Mouse (Mus musculus) forebrain, embryonic 13.5 days (tissue): ENCODE results near the gene Coro2b. TPM values are rescaled to one million over a fixed set of nuclear protein-coding genes. Genes with fewer than 3 reads are reported as not detected.

ENCODE experiments used
- ATAC-seq: fragments of 200-750 bp; cut with Nextera tagmentation; 2 replicates; pipeline ENCODE4 v1.8.0; 2017
- H3K27ac ChIP-seq: fragments of 300-500 bp; sonication (generic); 2 replicates; pipeline ENCODE4 v1.5.1; 2015; ENCODE audit warnings: inconsistent platforms, mild to moderate bottlenecking, moderate library complexity
- H3K27me3 ChIP-seq: fragments of 300-500 bp; sonication (generic); 2 replicates; pipeline ENCODE4 v1.6.1; 2015; ENCODE audit warnings: mild to moderate bottlenecking, inconsistent platforms
- H3K36me3 ChIP-seq: fragments of 300-500 bp; sonication (generic); 2 replicates; pipeline ENCODE4 v1.6.1; 2015; ENCODE audit warnings: mild to moderate bottlenecking, inconsistent platforms; ENCODE audit not compliant: poor library complexity, severe bottlenecking
- H3K4me1 ChIP-seq: fragments of 300-500 bp; sonication (generic); 2 replicates; pipeline ENCODE4 v1.6.1; 2015; ENCODE audit warnings: inconsistent platforms
- H3K4me2 ChIP-seq: fragments of 300-500 bp; sonication (generic); 2 replicates; pipeline ENCODE4 v1.6.1; 2015; ENCODE audit warnings: inconsistent platforms, mild to moderate bottlenecking, moderate library complexity
- H3K4me3 ChIP-seq: fragments of 300-500 bp; sonication (generic); 2 replicates; pipeline ENCODE4 v1.5.1; 2015; ENCODE audit warnings: mild to moderate bottlenecking, inconsistent platforms
- H3K9ac ChIP-seq: fragments of 300-500 bp; sonication (generic); 2 replicates; pipeline ENCODE4 v1.6.1; 2015; ENCODE audit warnings: mild to moderate bottlenecking, inconsistent platforms
- H3K9me3 ChIP-seq: fragments of 300-500 bp; sonication (generic); replicated peaks from 2 replicates; pipeline ENCODE4 v1.6.1; 2016; ENCODE audit warnings: inconsistent platforms
- WGBS: fragments of 180-500 bp; shearing (Covaris S2); methylation state at CpG from one replicate; pipeline ENCODE4 v1.1.7; 2015; 5-methylcytosine and 5-hydroxymethylcytosine counted together
- polyA plus RNA-seq: library from polyadenylated mRNA; unstranded; fragments of >200 nt; fragmentation: Nextera tagmentation; extraction: Ambion mirVana; gene quantifications from 2 replicates; pipeline ENCODE4 v1.2.1, GENCODE M21; 2015

Coro2b gene
- polyA plus RNA-seq, 1 experiment from 2014 or later = 37.0 TPM

- Histone ChIP-seq H3K36me3 (peaks cover 63% of the 10 kb centered on the region), H3K9me3 (no peaks in the 10 kb centered on the region), H3K4me2 (no peak overlapping the region), H3K9ac (no peak overlapping the region), H3K4me3 (no peak overlapping the region), H3K27ac (no peak overlapping the region), H3K4me1 (peaks cover 37% of the 10 kb centered on the region), H3K27me3 (no peaks in the 10 kb centered on the region)
- ATAC-seq = no peak
- WGBS = 84% methylated on average over 9 of the region's 9 CpGs
Measured at GRCm38 (mm10) chr9:62372556-62373221, 164.2 kb downstream of the Coro2b start.

- no peak for ATAC-seq
- Histone ChIP-seq H3K27ac (no peak overlapping the region), H3K4me1 (peaks cover 44% of the 10 kb centered on the region), H3K9ac (no peak overlapping the region), H3K9me3 (no peaks in the 10 kb centered on the region), H3K36me3 (peaks cover 56% of the 10 kb centered on the region), H3K4me3 (no peak overlapping the region), H3K27me3 (no peaks in the 10 kb centered on the region), H3K4me2 (no peak overlapping the region)
- 80% methylated on average over 16 of the region's 16 CpGs for WGBS
Measured at GRCm38 (mm10) chr9:62371745-62372555, 164.9 kb downstream of the Coro2b start.

GRCm38 (mm10) chr9:62370648-62371280 lies 166.1 kb downstream of the Coro2b start:
- peaks cover 44% of the 10 kb centered on the region for H3K36me3 ChIP-seq
- no peak overlapping the region for H3K4me3 ChIP-seq
- H3K4me2 ChIP-seq = no peak overlapping the region
- ATAC-seq = no peak
- H3K9ac ChIP-seq = 0 out of 2 replicates have a peak overlapping the region, but pooled peaks have one; percentile 30
- H3K4me1 ChIP-seq = peaks cover 56% of the 10 kb centered on the region
- 72% methylated on average over 6 of the region's 6 CpGs for WGBS
- H3K27ac ChIP-seq = no peak overlapping the region
- H3K9me3 ChIP-seq = no peaks in the 10 kb centered on the region
- no peaks in the 10 kb centered on the region for H3K27me3 ChIP-seq

GRCm38 (mm10) chr9:62370186-62370585 lies 166.7 kb downstream of the Coro2b start:
- Histone ChIP-seq H3K36me3 (peaks cover 38% of the 10 kb centered on the region), H3K9me3 (no peaks in the 10 kb centered on the region), H3K9ac (peak overlapping the region; percentile 30; the same call in 1 of the 2 replicates), H3K4me3 (no peak overlapping the region), H3K27ac (no peak overlapping the region; the same call in 1 of the 2 replicates), H3K27me3 (no peaks in the 10 kb centered on the region), H3K4me2 (no peak overlapping the region), H3K4me1 (peaks cover 62% of the 10 kb centered on the region)
- no peak for ATAC-seq
- WGBS = 70% methylated on average over 9 of the region's 9 CpGs

Other genes with a start within 250 kb of the Coro2b start
- 254 and 256 TPM in 2 replicates for gene Anp32a, start 195.8 kb downstream of the Coro2b start, polyA plus RNA-seq
- gene Itga11, start 140.8 kb upstream of the Coro2b start, polyA plus RNA-seq = 1.1 TPM in 2 replicates